Mouse (Mus musculus) forebrain, postnatal 0 days (tissue): ENCODE measurements at regions not wholly inside any gene's neighbourhood (a gene's known extent, or its start where the extent isn't known, plus 50 kb on each side); places are given as distances from the start of the nearest gene placed in this dataset.
A peak's percentile ranks its signal among the peaks of the same experiment; 100 is the strongest.

Source experiments
- ATAC-seq: fragments of 200-750 bp; cut with Nextera tagmentation; 2 replicates; pipeline ENCODE4 v1.8.0; 2017; ENCODE audit warnings: mild to moderate bottlenecking, moderate library complexity
- DNase-seq: peaks from one replicate; pipeline ENCODE4 v3.0.0-alpha.2; 2015
- H3K27ac ChIP-seq: fragments of 300-500 bp; sonication (generic); 2 replicates; pipeline ENCODE4 v1.5.1; 2014; ENCODE audit warnings: low read depth, mild to moderate bottlenecking, antibody characterized with exemption, low read length, moderate library complexity, mixed read lengths
- H3K27me3 ChIP-seq: fragments of 300-500 bp; sonication (generic); 2 replicates; pipeline ENCODE4 v1.6.1; 2014; ENCODE audit warnings: mild to moderate bottlenecking, low read length, mixed read lengths; ENCODE audit not compliant: insufficient read depth
- H3K36me3 ChIP-seq: fragments of 300-500 bp; sonication (generic); 2 replicates; pipeline ENCODE4 v1.6.1; 2014; ENCODE audit warnings: mild to moderate bottlenecking, moderate library complexity; ENCODE audit not compliant: insufficient read depth
- H3K4me1 ChIP-seq: fragments of 300-500 bp; sonication (generic); 2 replicates; pipeline ENCODE4 v1.6.1; 2014; ENCODE audit warnings: antibody characterized with exemption; ENCODE audit not compliant: insufficient read depth
- H3K4me2 ChIP-seq: fragments of 300-500 bp; sonication (generic); 2 replicates; pipeline ENCODE4 v1.6.1; 2014; ENCODE audit warnings: low read depth, mild to moderate bottlenecking, moderate library complexity
- H3K4me3 ChIP-seq: fragments of 300-500 bp; sonication (generic); 2 replicates; pipeline ENCODE4 v1.5.1; 2014; ENCODE audit warnings: low read depth, low read length, mixed read lengths
- H3K9ac ChIP-seq: fragments of 300-500 bp; sonication (generic); 2 replicates; pipeline ENCODE4 v1.6.1; 2014; ENCODE audit warnings: mild to moderate bottlenecking
- H3K9me3 ChIP-seq: fragments of 300-500 bp; sonication (generic); 2 replicates; pipeline ENCODE4 v1.6.1; 2016; ENCODE audit warnings: low read length
- CTCF ChIP-seq: sonication (generic); IDR thresholded peaks from 2 replicates; pipeline ENCODE4 v1.5.1; 2016; ENCODE audit warnings: antibody characterized with exemption, control low read depth, low read depth
- WGBS: fragments of 180-500 bp; shearing (Covaris S2); extraction: QIAGEN DNeasy Blood & Tissue Kit; methylation state at CpG from one replicate; pipeline ENCODE4 v1.1.7; 2014; 5-methylcytosine and 5-hydroxymethylcytosine counted together

DNA sequence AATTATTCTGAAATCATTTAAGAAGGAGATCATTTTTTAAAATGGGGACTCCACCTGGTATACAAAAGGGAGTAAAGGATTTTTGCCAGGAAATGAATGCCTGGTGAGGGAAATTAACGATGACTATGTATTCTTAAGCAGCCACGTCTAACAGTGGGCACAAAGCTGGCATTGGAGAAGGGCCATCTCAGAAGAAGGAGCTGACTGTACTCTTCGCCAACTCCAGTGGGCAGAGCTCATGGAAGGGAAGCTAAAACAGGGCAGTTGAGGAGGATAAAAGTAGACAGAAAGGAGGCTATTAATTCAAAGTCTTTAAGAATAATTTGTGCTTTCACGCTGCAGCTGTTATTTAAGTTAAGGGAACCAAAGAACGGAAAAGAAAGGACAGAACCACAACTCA lies 294.2 kb downstream of the H2al1n start:
- DNase-seq (peak; percentile 11), ATAC-seq (peak; percentile 68)
- no peaks in the 10 kb centered on the region for H3K36me3 ChIP-seq
- no peak overlapping the region for H3K27ac ChIP-seq
- 44% methylated on average over 5 of the region's 5 CpGs for WGBS
- H3K9ac ChIP-seq = no peak overlapping the region
- H3K27me3 ChIP-seq = no peaks in the 10 kb centered on the region
- H3K4me2 ChIP-seq = no peak overlapping the region
- no peak overlapping the region for H3K4me3 ChIP-seq
- no peak for TF ChIP-seq CTCF
- H3K4me1 ChIP-seq = no peaks in the 10 kb centered on the region
- H3K9me3 ChIP-seq = no peaks in the 10 kb centered on the region
